Mouse (Mus musculus) forebrain, embryonic 10.5 days (tissue): ENCODE data around the gene Crtac1. TPM values are rescaled to one million over a fixed set of nuclear protein-coding genes. Genes with fewer than 3 reads are reported as not detected.

ENCODE experiments used
- microRNA-seq: library from miRNA; unstranded; fragments of <30 nt; microRNA quantifications from one replicate; pipeline ENCODE4, GENCODE M21; 2017
- polyA plus RNA-seq: library from polyadenylated mRNA; unstranded; fragments of >200 nt; fragmentation: Nextera tagmentation; extraction: Ambion mirVana; gene quantifications from 2 replicates; pipeline ENCODE4 v1.2.1, GENCODE M21; 2016

The Crtac1 gene
- polyA plus RNA-seq, 1 experiment from 2014 or later: 9.5 TPM

Small RNA genes lying within 50 kb of the gene (microRNA-seq; reads per million reads assigned to microRNA genes)
- gene Gm26339: not detected
- 1.2 reads per million for gene Mir3085

Other genes starting within 250 kb of the Crtac1 start
- 0.14 TPM in 1 of 2 replicates, not detected in the other for gene Sfrp5, start 229.5 kb downstream of the Crtac1 start, polyA plus RNA-seq
- gene Golga7b, start 184.2 kb downstream of the Crtac1 start, polyA plus RNA-seq: 0.59 and 1.0 TPM in 2 replicates
- 20.0 and 22.2 TPM in 2 replicates for gene R3hcc1l, start 87.0 kb upstream of the Crtac1 start, polyA plus RNA-seq
- 0.12 and 0.31 TPM in 2 replicates for gene Loxl4, start 181.0 kb upstream of the Crtac1 start, polyA plus RNA-seq